Mouse (Mus musculus) lung, postnatal 14 days (tissue): ENCODE measurements around the gene Tex48.

Experiments used
- DNase-seq: peaks from one replicate; pipeline ENCODE4 v3.0.0; 2021

Tex48 gene

DNA sequence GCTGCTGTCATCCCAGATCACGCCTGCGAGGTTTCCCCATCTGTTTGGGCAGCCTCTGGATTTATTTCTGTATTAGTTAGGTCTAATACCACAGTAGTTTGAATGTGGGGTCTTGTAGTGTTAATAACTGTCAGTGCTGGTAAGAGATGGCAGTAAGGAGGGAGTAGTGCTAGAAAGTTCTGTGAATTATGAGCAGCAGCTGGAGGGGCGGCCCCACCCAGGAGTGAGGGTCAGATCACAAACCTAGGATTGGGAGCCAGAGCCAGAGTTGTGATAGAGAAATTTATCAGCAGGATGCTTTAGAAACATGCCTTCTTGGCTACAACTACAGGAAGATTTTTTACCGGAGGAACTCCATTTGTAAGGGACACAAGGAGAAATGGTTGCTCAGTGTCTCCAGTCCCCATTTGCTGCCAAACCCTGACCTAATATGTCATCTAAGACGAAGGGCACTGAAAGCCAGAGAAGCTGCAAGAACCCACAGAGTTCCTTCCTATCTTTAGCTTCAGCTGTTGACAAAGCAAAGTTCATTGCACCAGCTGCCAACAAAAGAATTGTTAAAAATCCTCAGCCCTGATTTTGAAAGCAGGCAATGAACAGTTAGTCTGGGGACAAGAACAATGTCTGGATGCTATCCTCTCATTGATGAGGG is 27.6 kb downstream of the Tex48 start:
- peak; percentile 11 for DNase-seq

GRCm38 (mm10) chr4:63590538-63590937 is 31.7 kb downstream of the Tex48 start:
- DNase-seq: no peak

GRCm38 (mm10) chr4:63589987-63590386 is 32.2 kb downstream of the Tex48 start:
- DNase-seq: no peak

GRCm38 (mm10) chr4:63586240-63586639 is 36.0 kb downstream of the Tex48 start:
- DNase-seq: no peak

GRCm38 (mm10) chr4:63585216-63585615 is 37.0 kb downstream of the Tex48 start:
- DNase-seq: no peak

DNA sequence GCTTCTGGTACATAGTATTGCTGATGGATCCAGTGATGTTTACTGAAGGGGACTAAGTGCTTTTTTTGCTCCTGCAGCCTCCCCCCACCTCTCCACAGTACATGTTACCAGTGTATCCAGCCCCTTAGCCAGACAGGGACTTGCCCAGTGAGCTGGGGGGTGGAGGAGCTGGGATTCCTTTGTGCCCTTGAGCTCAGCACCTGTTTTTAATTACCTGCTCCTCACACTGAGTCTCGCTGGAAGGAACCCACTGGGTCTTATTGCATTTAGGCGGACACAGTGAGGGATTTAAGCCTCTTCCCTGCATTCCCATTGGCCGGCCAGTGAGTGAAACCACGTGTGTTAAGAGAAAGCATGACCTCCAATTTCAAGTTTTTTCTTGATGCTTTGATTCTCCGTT is 39.6 kb downstream of the Tex48 start:
- DNase-seq: no peak

- DNase-seq: no peak
Observed at GRCm38 (mm10) chr4:63580078-63580477, 42.1 kb downstream of the Tex48 start.

GRCm38 (mm10) chr4:63579649-63580048 is 42.6 kb downstream of the Tex48 start:
- DNase-seq: no peak

DNA sequence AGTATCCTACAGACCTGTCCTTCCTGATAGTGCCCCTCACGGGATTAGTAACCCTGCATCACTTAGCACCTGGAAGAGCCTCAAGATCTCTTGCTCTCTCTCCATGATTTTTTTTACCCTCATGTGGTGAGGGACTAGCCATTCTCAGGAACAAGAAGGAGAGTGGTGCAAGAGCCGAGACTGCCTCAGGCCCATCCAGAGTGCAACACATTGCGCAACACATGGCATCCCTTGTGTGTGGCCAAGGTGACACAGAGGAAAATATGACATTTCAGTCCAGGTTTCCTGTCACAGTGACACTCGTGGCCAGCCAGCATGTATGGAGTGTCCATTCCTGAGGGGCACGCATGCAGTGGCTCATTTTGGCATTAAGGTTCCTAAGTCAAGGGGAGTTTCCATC is 49.6 kb downstream of the Tex48 start:
- DNase-seq: no peak

DNA sequence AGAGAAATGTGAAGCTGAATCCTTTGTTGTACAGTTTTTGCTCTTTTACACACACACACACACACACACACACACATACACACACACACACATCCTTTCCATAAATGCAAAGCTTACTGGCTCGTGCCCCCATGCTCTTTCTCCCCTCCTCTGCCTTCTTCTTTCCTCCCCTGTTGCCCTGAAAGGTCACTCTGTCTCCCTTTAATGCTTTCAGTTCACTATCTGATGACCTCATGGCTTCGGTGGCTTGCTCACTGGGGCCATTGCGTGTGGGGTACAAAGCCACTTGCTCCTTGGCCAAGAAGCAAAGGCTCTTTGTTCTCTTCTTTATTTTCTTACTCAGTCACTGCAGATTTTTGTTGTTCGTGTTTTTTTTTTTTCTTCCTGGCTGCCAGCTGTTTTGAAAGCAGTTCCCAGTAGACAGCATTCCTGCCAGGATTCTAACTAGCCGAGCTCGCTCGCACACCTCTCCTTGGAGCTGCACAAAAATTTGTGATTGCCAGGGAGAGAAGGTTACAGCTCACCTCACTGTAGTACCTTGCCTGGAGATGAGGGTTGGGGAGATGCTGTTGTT is 51.9 kb downstream of the Tex48 start:
- no peak for DNase-seq

DNA sequence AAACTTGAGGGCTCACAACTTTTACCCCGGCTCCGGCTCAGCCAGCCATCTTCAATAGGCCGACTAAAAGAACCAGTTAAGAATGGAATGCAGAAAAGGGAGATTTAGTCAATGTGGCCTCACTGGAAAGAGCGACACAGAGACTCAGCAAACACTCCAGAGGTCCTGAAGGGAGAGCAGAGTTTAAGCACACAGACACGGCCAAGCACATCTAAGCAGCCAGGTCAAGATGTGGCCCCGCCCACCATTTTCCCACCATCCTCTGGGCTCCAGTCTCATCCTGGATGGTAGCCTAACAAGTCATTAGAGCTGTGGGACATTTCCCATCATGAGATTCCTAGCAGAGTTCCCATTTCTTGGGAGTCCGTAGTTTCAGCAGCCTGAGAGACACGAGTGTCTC is 52.9 kb downstream of the Tex48 start:
- no peak for DNase-seq

DNA sequence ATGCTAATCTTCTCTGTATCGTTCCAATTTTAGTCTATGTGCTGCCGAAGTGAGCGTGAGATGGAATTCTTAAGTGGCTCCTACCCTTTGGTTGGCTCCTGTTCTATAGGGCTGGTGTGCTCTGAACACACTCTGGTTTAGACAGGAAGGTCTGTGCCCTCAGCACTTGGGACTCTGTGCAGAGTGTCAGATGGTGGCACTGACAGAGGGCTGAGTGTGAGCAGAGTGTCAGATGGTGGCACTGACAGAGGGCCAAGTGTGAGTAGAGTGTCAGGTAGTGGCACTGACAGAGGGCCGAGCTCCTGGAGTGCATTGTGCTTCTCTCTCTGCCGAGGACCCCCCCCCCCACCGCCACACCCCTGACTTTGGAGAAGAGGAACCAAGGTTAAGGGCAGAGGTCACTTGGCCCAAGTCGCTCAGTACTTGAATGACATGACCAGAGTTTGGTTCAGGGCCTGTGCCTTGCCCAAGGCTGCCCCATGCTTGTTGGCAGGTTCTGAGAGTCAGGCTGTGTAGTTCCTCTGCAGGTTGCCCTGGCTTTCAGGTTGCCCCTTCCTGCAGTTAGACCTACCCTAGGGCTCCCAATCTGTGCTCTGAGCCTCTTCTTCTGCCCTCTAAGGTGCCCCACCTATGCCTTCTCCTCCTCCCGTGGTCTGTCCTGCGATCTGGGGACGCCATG is 54.4 kb downstream of the Tex48 start:
- no peak for DNase-seq

GRCm38 (mm10) chr4:63562742-63563141 is 59.5 kb downstream of the Tex48 start:
- DNase-seq: no peak

DNA sequence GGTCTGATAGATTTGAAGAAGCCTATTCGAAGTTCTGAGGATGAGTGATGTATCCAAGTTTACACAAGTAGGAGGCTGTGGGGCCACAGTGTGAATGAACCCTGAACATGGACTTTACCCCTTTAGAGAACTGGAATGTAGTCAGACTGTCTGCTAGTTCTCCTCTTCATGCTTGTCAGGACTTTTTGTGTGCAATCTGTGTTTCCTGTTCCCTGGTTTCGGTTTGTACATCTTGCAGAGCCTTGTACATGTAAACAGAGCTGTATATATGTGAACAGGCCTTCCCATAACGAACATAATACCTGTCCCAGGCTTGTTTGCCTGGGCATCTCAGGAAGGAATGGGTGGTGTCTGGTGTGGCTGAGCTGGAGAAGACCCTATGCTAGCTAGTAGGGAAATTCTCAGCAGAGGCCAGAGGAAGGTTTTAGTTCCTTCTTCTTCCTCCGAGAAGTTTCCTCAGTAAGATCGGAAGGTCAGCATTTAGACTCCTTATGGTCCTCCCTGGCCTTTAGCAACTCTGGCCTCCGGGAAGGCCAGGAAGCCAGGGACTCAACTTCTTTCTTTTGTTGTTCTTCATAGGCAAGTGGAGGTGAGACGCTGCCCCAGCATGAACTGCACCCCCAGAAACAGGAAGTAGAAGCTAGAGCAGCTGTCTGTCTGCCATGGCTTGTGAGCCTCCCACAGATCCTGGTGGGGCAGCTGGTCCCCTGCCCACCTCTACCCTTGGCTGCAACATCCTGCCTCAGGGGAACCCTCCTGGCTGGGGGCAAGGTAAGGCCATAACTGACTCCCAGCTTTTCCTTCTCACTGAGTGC is 60.2 kb downstream of the Tex48 start:
- no peak for DNase-seq

DNA sequence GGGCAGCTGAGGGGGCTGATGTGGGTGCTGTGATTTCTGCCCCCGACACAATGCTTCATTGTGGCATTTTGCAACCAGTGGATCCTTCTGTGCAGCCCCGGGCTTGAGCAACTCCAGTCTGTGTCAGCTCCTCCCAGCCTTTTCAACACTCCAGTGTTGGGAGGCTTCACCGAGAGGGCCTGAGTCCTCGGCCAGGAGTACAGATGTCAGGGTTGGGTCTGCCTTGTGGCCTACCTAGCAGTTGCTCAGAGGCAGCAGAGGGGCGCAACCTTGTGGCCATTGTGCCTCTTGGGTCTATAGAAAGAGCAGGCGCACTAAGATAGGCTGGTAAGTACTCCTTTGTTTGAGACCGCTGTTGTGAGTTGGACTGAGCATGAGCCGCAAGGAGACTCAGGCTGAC is 62.1 kb downstream of the Tex48 start:
- peak; percentile 40 for DNase-seq

DNA sequence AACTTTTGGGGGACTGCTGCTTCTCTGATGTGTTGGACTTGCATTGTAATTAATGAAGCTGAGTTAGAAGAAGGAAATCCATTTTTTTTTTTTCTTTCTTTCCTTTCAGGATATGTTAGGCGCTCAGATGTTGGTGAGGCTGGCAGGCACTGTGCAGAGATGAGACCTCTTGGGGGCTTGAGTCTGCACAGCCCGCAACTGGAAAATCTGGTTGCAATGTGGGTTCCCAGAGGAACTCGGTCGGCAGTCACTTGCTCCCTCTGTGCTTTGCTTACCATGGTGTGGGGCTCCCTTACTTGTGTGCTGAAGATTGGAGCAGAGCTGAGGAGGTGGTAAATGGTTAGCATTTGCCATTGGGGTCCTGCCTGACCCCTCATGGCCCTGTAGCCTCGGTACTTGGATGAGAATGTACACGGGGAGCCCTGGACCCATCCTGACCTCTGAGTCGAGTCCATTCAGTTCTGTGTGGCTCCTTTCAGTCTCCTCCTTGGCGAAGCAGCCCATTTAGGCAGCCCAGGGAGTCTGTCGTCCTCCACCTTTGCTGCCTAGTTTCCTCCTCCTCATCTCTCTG is 63.0 kb downstream of the Tex48 start:
- DNase-seq: no peak

GRCm38 (mm10) chr4:63558407-63559081 is 63.7 kb downstream of the Tex48 start, which contains the start of gene Tmem268:
Tmem268 (plus strand) TSS chr4:63558781.
- peak; percentile 77 for DNase-seq

GRCm38 (mm10) chr4:63557124-63558059 is 64.8 kb downstream of the Tex48 start:
- no peak for DNase-seq
